Mouse (Mus musculus) left cerebral cortex, adult 2 months (tissue): ENCODE data around the gene Supt16. TPM values are rescaled to one million over a fixed set of nuclear protein-coding genes. Genes with fewer than 3 reads are reported as not detected.

Experiments used
- DNase-seq, 2 experiments: peaks; one replicate each; pipeline ENCODE4 v3.0.0; 2021 to 2022; ENCODE audit warnings: low spot score in 2 of 2, mixed read lengths in 1 of 2; ENCODE audit errors: extremely low spot score in 1 of 2
- H3K27ac ChIP-seq: fragments of 200-600 bp; 2 replicates; pipeline ENCODE4 v1.8.1; 2022
- H3K4me3 ChIP-seq: fragments of 200-600 bp; 2 replicates; pipeline ENCODE4 v1.8.1; 2022
- CTCF ChIP-seq: fragments of 200-600 bp; IDR thresholded peaks from 2 replicates; pipeline ENCODE4 v1.8.1; 2022; ENCODE audit warnings: antibody characterized with exemption, mild to moderate bottlenecking, moderate library complexity
- intact Hi-C: fragments of 180-260 bp; cut with DNase I; formaldehyde crosslinking; loops from one replicate; pipeline ENCODE4 v1.15.1; 2025
- total RNA-seq, 2 experiments: library from RNA; stranded (reverse); gene quantifications; 2 replicates each; pipeline ENCODE4 v1.2.3; 2021

The Supt16 gene
- total RNA-seq, 2 experiments from 2014 or later: 52.5 to 54.7 TPM

GRCm38 (mm10) chr14:52141445-52142127 lies 55.6 kb downstream of the Supt16 start:
- intact Hi-C loops: no loop called here
- H3K27ac ChIP-seq: no peak overlapping the region
- DNase-seq: no peak
- H3K4me3 ChIP-seq: no peak overlapping the region
- no peak for TF ChIP-seq CTCF

GRCm38 (mm10) chr14:52140577-52141444 lies 56.4 kb downstream of the Supt16 start:
- no peak for TF ChIP-seq CTCF
- no peak overlapping the region for H3K4me3 ChIP-seq
- intact Hi-C loops: no loop called here
- H3K27ac ChIP-seq: no peak overlapping the region
- DNase-seq: no peak

- Histone ChIP-seq H3K27ac (no peak overlapping the region), H3K4me3 (no peak overlapping the region)
- DNase-seq: no peak
- TF ChIP-seq CTCF: no peak
- intact Hi-C loops: no loop called here
Measured at GRCm38 (mm10) chr14:52133584-52133983, 63.6 kb downstream of the Supt16 start.

- no peak for TF ChIP-seq CTCF
- DNase-seq: no peak
- Histone ChIP-seq H3K27ac (no peak overlapping the region), H3K4me3 (no peak overlapping the region)
- intact Hi-C loops: loop anchor here (5.0 to 10.0 kb wide), 2 partner anchors 210 to 453 kb away; no protein-coding TSS in a partner anchor
Measured at GRCm38 (mm10) chr14:52124636-52125035, 72.6 kb downstream of the Supt16 start.

GRCm38 (mm10) chr14:52123918-52124317 lies 73.3 kb downstream of the Supt16 start:
- H3K4me3 ChIP-seq: no peak overlapping the region
- TF ChIP-seq CTCF: peak; percentile 85
- DNase-seq: peak; percentile 51 to 72
- no peak overlapping the region for H3K27ac ChIP-seq
- intact Hi-C loops: loop anchor here (10.0 kb wide), 1 partner anchor 211 kb away; no protein-coding TSS in a partner anchor

- TF ChIP-seq CTCF: no peak
- H3K27ac ChIP-seq: no peak overlapping the region
- intact Hi-C loops: loop anchor here (10.0 kb wide), 1 partner anchor 215 kb away; no protein-coding TSS in a partner anchor
- H3K4me3 ChIP-seq: no peak overlapping the region
- no peak for DNase-seq
Measured at GRCm38 (mm10) chr14:52120169-52120568, 77.0 kb downstream of the Supt16 start.

GRCm38 (mm10) chr14:52118823-52119608 lies 78.2 kb downstream of the Supt16 start:
- no peak; the same call in 1 of the 2 replicates for TF ChIP-seq CTCF
- DNase-seq: peak; percentile 23 to 37
- intact Hi-C loops: no loop called here
- Histone ChIP-seq H3K4me3 (peak overlapping the region; percentile 58), H3K27ac (peak overlapping the region; percentile 20; the same call in 1 of the 2 replicates)

GRCm38 (mm10) chr14:52118456-52118822 lies 78.8 kb downstream of the Supt16 start:
- Histone ChIP-seq H3K4me3 (no peak overlapping the region; the same call in 1 of the 2 replicates), H3K27ac (no peak overlapping the region)
- TF ChIP-seq CTCF: no peak
- intact Hi-C loops: no loop called here
- DNase-seq: no peak

GRCm38 (mm10) chr14:52117241-52117640 lies 80.0 kb downstream of the Supt16 start:
- TF ChIP-seq CTCF: no peak

GRCm38 (mm10) chr14:52114101-52114500 lies 83.1 kb downstream of the Supt16 start:
- no peak for DNase-seq
- no peak overlapping the region for H3K4me3 ChIP-seq
- H3K27ac ChIP-seq: no peak overlapping the region
- intact Hi-C loops: no loop called here
- TF ChIP-seq CTCF: no peak

More at GRCm38 (mm10) chr14:52117241-52117640, 80.0 kb downstream of the Supt16 start:
- no peak for DNase-seq
- intact Hi-C loops: no loop called here
- Histone ChIP-seq H3K27ac (no peak overlapping the region), H3K4me3 (no peak overlapping the region)

Other genes with a start within 250 kb of the Supt16 start
- 10 to 100 TPM; 28.8 to 31.1 TPM for gene Arhgef40, start 212.7 kb downstream of the Supt16 start, total RNA-seq
- gene Tmem253, start 181.8 kb downstream of the Supt16 start, total RNA-seq: under 1 TPM in 1 of 2 experiments, not detected in 1; 0.37 TPM
- gene Zfp219, start 176.7 kb downstream of the Supt16 start, total RNA-seq: 10 to 100 TPM; 36.4 to 41.4 TPM
- not detected for gene Olfr221, start 155.0 kb downstream of the Supt16 start, total RNA-seq
- 100 to 1,000 TPM; 213 to 221 TPM for gene Hnrnpc, start 93.4 kb downstream of the Supt16 start, total RNA-seq
- gene Rpgrip1, start 86.7 kb downstream of the Supt16 start, total RNA-seq: 1 to 10 TPM; 1.5 to 1.8 TPM
- 100 to 1,000 TPM; 115 to 122 TPM for gene Chd8, start 60.4 kb upstream of the Supt16 start, total RNA-seq
- 10 to 100 TPM; 62.6 to 66.0 TPM for gene Tox4, start 81.7 kb upstream of the Supt16 start, total RNA-seq
- 10 to 100 TPM; 35.8 to 37.2 TPM for gene Rab2b, start 82.1 kb upstream of the Supt16 start, total RNA-seq
- gene Mettl3, start 107.7 kb upstream of the Supt16 start, total RNA-seq: 10 to 100 TPM; 37.4 to 44.7 TPM
- 10 to 100 TPM; 31.9 to 33.0 TPM for gene Sall2, start 131.3 kb upstream of the Supt16 start, total RNA-seq
- gene Olfr1513, start 159.0 kb upstream of the Supt16 start, total RNA-seq: not detected
- not detected for gene Olfr1512, start 181.8 kb upstream of the Supt16 start, total RNA-seq
- gene Olfr1511, start 200.0 kb upstream of the Supt16 start, total RNA-seq: not detected
- not detected for gene Olfr1510, start 217.0 kb upstream of the Supt16 start, total RNA-seq
- not detected for gene Olfr1509, start 245.6 kb upstream of the Supt16 start, total RNA-seq